Mouse (Mus musculus): ENCODE results near the gene Gm28047. TPM values are rescaled to one million over a fixed set of nuclear protein-coding genes. Genes with fewer than 3 reads are reported as not detected.
A peak's percentile ranks its signal among the peaks of the same experiment; 100 is the strongest.

The Gm28047 gene
- total and polyA plus RNA-seq, 2 experiments, result not detected

DNA sequence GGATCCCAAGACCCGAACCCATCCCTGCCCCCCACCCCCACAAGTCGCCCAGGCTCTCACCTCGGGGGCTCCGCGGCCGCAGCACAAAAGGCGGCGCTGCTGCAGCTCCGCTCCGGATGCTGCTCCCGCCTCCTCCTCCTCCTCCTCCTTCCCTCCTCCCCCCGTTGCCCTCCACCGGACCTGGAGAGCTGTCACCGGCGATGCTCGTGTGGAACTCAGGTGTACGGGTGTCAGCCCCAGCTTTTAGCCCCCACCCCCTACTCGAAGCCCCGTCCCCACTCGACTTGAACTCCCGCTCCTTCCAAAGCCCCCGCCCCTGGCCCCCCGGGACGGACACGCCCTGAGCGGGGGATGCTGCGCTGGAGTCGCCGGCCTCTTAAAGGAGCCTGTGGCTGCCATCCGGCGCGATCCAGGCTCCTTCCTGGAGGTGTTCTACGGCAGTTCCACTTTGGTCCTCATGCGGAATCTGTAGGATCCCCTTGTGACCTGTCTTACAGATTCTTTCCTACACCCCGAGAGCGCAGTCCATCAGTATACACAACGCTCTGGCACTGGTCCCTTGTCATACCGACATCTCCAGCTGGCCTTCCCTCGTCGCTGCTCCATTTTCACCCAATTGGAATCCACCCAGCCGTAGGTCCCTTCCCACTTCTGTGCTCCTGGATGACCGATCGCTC, 108.0 kb downstream of the Gm28047 start, which contains the start of gene Map3k12:
Map3k12 (minus strand) TSS at position 337 of the 677 bp plus-strand sequence.
- Histone ChIP-seq H3K27me3 (ENCODE audit: control insufficient read depth, insufficient read depth, low read length) (no peaks in the 10 kb centered on the region), H3K79me2 (ENCODE audit: control insufficient read depth, insufficient read depth, low read length) (no peaks in the 10 kb centered on the region), H3K4me1 (ENCODE audit: control insufficient read depth, insufficient read depth, low read length) (peaks cover 3% of the 10 kb centered on the region; the same call in 1 of the 2 replicates), H3K36me3 (ENCODE audit: control insufficient read depth, insufficient read depth, low read length) (no peaks in the 10 kb centered on the region), H3K9ac (ENCODE audit: low read depth, low read length) (peak within 1 kb of the TSS; percentile 61), H3K27ac (replicated peaks; ENCODE audit: insufficient read depth, low read depth, low read length) (peak within 1 kb of the TSS; percentile 69), H3K4me3 (ENCODE audit: insufficient read depth, low read depth, low read length) (peak within 1 kb of the TSS; percentile 71)
- DNase-seq (ENCODE audit: extremely low read depth, low read depth, low spot score), result peak; percentile 71
- TF ChIP-seq CTCF (IDR thresholded peaks at IDR 0.05; ENCODE audit: low read depth, low read length), result no peak
- 1% methylated on average over 43 of the region's 43 CpGs for WGBS

DNA sequence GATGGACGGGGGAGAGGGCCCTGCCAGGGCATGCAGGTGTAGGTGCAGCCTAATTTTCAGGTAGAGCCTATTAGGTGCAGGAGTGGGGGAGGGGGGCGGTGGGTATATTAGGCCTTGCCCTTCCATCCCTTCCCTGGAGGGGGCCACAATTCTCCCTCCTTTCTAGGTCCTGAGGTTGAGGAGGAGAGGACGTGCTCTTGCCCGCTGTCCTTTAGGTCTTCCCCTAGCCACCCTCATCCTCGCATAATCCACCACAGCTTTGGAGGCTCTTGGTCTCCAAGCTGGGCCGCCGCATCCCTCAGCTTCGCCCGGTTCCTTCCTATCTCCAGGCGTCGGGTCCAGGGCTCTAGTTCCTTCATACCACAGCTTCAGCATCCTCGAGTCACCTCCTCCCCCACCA, 108.6 kb downstream of the Gm28047 start:
- Histone ChIP-seq H3K27me3 (ENCODE audit: control insufficient read depth, insufficient read depth, low read length) (no peaks in the 10 kb centered on the region), H3K4me1 (ENCODE audit: control insufficient read depth, insufficient read depth, low read length) (peaks cover 3% of the 10 kb centered on the region; the same call in 1 of the 2 replicates), H3K36me3 (ENCODE audit: control insufficient read depth, insufficient read depth, low read length) (no peaks in the 10 kb centered on the region), H3K27ac (replicated peaks; ENCODE audit: insufficient read depth, low read depth, low read length) (no peak overlapping the region), H3K9ac (ENCODE audit: low read depth, low read length) (peak overlapping the region; percentile 59), H3K79me2 (ENCODE audit: control insufficient read depth, insufficient read depth, low read length) (no peaks in the 10 kb centered on the region), H3K4me3 (ENCODE audit: insufficient read depth, low read depth, low read length) (peak overlapping the region; percentile 71)
- TF ChIP-seq CTCF (IDR thresholded peaks at IDR 0.05; ENCODE audit: low read depth, low read length), result no peak
- no peak for TF ChIP-seq POLR2A (IDR thresholded peaks at IDR 0.05; ENCODE audit: extremely low read depth, insufficient read depth, low read length)
- no peak for DNase-seq (ENCODE audit: extremely low read depth, low read depth, low spot score)
- WGBS, result 42% methylated on average over 12 of the region's 12 CpGs

DNA sequence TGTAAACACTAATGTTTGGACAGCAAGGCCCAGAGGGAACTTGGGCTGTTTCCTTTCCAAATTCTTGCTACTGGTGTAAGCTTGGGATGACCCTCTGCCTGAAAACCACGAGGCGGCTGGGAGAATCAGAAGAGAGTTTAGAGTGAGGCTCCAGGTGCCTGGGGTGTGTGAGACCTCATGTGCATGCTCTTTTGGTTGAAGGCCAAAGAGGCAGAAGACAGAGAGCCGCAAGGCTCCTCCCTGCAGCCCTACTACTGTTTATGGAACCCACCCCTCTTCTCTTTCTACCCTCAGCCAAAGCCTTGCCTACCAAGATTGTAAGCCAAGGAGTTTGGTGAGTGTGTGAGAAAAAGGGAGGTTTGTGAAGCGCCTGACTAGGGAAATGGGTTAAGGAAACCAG, 109.1 kb downstream of the Gm28047 start:
- peaks cover 3% of the 10 kb centered on the region; the same call in 1 of the 2 replicates for H3K4me1 ChIP-seq (ENCODE audit: control insufficient read depth, insufficient read depth, low read length)
- no peak for DNase-seq (ENCODE audit: extremely low read depth, low read depth, low spot score)
- no peak for TF ChIP-seq POLR2A (IDR thresholded peaks at IDR 0.05; ENCODE audit: extremely low read depth, insufficient read depth, low read length)
- TF ChIP-seq CTCF (IDR thresholded peaks at IDR 0.05; ENCODE audit: low read depth, low read length), result no peak
- no peaks in the 10 kb centered on the region for H3K27me3 ChIP-seq (ENCODE audit: control insufficient read depth, insufficient read depth, low read length)
- H3K79me2 ChIP-seq (ENCODE audit: control insufficient read depth, insufficient read depth, low read length), result no peaks in the 10 kb centered on the region
- H3K4me3 ChIP-seq (ENCODE audit: insufficient read depth, low read depth, low read length), result no peak overlapping the region
- H3K9ac ChIP-seq (ENCODE audit: low read depth, low read length), result no peak overlapping the region
- no peak overlapping the region for H3K27ac ChIP-seq (replicated peaks; ENCODE audit: insufficient read depth, low read depth, low read length)
- 81% methylated on average over 4 of the region's 4 CpGs for WGBS
- H3K36me3 ChIP-seq (ENCODE audit: control insufficient read depth, insufficient read depth, low read length), result no peaks in the 10 kb centered on the region

DNA sequence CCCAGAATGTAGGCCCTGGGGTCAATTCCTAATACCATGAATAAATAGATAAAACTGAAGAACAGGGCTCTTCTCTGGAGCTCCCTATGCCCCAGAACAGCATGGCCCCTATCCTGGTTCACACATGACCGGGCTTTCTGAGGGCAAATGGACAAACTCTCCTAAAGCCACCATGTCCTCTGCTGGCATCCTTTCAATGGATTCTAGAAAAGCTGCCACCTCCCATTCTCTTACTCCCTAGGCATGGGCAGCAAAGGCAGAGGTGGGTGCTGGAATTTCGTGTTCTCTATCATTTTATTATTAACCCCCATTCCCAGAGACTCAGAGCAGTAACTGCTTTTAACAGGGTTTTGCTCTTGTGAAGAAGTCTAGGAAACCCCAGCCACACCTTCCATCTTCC, 109.6 kb downstream of the Gm28047 start:
- Histone ChIP-seq H3K79me2 (ENCODE audit: control insufficient read depth, insufficient read depth, low read length) (no peaks in the 10 kb centered on the region), H3K27ac (replicated peaks; ENCODE audit: insufficient read depth, low read depth, low read length) (no peak overlapping the region), H3K4me3 (ENCODE audit: insufficient read depth, low read depth, low read length) (no peak overlapping the region), H3K27me3 (ENCODE audit: control insufficient read depth, insufficient read depth, low read length) (no peaks in the 10 kb centered on the region), H3K4me1 (ENCODE audit: control insufficient read depth, insufficient read depth, low read length) (peaks cover 4% of the 10 kb centered on the region), H3K36me3 (ENCODE audit: control insufficient read depth, insufficient read depth, low read length) (no peaks in the 10 kb centered on the region), H3K9ac (ENCODE audit: low read depth, low read length) (no peak overlapping the region)
- no peak for DNase-seq (ENCODE audit: extremely low read depth, low read depth, low spot score)
- TF ChIP-seq POLR2A (IDR thresholded peaks at IDR 0.05; ENCODE audit: extremely low read depth, insufficient read depth, low read length) (no peak), CTCF (IDR thresholded peaks at IDR 0.05; ENCODE audit: low read depth, low read length) (no peak)
- WGBS, result 89% methylated on average over 2 of the region's 2 CpGs

- Histone ChIP-seq H3K36me3 (ENCODE audit: control insufficient read depth, insufficient read depth, low read length) (no peaks in the 10 kb centered on the region), H3K4me3 (ENCODE audit: insufficient read depth, low read depth, low read length) (no peak overlapping the region), H3K4me1 (ENCODE audit: control insufficient read depth, insufficient read depth, low read length) (peaks cover 4% of the 10 kb centered on the region), H3K27me3 (ENCODE audit: control insufficient read depth, insufficient read depth, low read length) (no peaks in the 10 kb centered on the region), H3K79me2 (ENCODE audit: control insufficient read depth, insufficient read depth, low read length) (no peaks in the 10 kb centered on the region), H3K9ac (ENCODE audit: low read depth, low read length) (no peak overlapping the region), H3K27ac (replicated peaks; ENCODE audit: insufficient read depth, low read depth, low read length) (no peak overlapping the region)
- no peak for TF ChIP-seq POLR2A (IDR thresholded peaks at IDR 0.05; ENCODE audit: extremely low read depth, insufficient read depth, low read length)
- TF ChIP-seq CTCF (IDR thresholded peaks at IDR 0.05; ENCODE audit: low read depth, low read length), result no peak
- 83% methylated on average over 3 of the region's 3 CpGs for WGBS
- DNase-seq (ENCODE audit: extremely low read depth, low read depth, low spot score), result no peak
Observed at GRCm38 (mm10) chr15:102513004-102513403, 111.9 kb downstream of the Gm28047 start.

GRCm38 (mm10) chr15:102512471-102512870, 112.4 kb downstream of the Gm28047 start:
- H3K27ac ChIP-seq (replicated peaks; ENCODE audit: insufficient read depth, low read depth, low read length), result no peak overlapping the region
- H3K79me2 ChIP-seq (ENCODE audit: control insufficient read depth, insufficient read depth, low read length), result no peaks in the 10 kb centered on the region
- H3K9ac ChIP-seq (ENCODE audit: low read depth, low read length), result no peak overlapping the region
- H3K36me3 ChIP-seq (ENCODE audit: control insufficient read depth, insufficient read depth, low read length), result no peaks in the 10 kb centered on the region
- H3K27me3 ChIP-seq (ENCODE audit: control insufficient read depth, insufficient read depth, low read length), result no peaks in the 10 kb centered on the region
- peaks cover 4% of the 10 kb centered on the region for H3K4me1 ChIP-seq (ENCODE audit: control insufficient read depth, insufficient read depth, low read length)
- no peak for DNase-seq (ENCODE audit: extremely low read depth, low read depth, low spot score)
- TF ChIP-seq CTCF (IDR thresholded peaks at IDR 0.05; ENCODE audit: low read depth, low read length) (no peak), POLR2A (IDR thresholded peaks at IDR 0.05; ENCODE audit: extremely low read depth, insufficient read depth, low read length) (no peak)
- H3K4me3 ChIP-seq (ENCODE audit: insufficient read depth, low read depth, low read length), result no peak overlapping the region

All from liver, adult 2 months (tissue).